Mouse (Mus musculus): ENCODE data around the gene Trpm2.

GRCm38 (mm10) chr10:78010335-78010734 lies 40.0 kb upstream of the Trpm2 start:
- no peak for TF ChIP-seq CTCF (IDR thresholded peaks at IDR 0.05; ENCODE audit: control insufficient read depth, insufficient read depth, low read length)
- TF ChIP-seq POLR2A (IDR thresholded peaks at IDR 0.05; ENCODE audit: borderline replicate concordance, control insufficient read depth, low read depth, low read length) = no peak
